Mouse (Mus musculus): ENCODE results near the gene Hepacam.

DNA sequence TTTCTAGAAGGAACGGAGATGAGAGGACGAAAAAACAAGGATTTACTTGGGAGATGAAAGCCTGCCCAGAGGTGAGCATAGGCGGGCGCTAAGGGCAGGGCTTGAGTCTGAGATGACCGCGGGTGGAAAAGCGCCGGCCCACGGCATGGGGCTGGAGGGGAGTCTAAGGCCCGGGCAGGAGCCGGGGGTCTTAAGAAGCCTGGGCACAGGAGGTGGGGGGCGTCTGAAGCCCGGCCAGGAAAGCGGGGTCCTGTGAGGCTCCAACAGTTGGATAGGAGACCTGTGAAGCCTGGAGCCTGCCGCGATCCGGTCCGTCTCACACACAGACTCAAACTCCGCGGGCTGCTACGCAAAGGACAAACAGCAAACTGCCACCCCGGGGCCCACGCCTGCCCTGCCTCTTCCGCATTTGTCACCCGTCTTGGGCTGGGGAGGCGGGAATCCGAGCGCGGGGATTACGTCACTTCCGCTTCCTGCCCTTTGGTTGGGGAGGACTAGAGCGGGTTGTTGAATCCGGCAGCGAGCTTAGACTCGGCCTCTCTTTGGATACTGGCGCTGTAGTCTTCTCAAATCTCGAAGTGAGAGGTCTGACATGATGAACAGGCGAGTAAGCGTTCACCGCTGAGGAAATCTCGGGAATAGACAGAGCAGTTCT lies 19.0 kb upstream of the Hepacam start, which contains the start of gene Ccdc15:
- TF ChIP-seq JUND (conservative IDR thresholded peaks at IDR 0.05; ENCODE audit: low read depth, low read length) = peak; percentile 80
- TF ChIP-seq POLR2A (IDR thresholded peaks at IDR 0.05; ENCODE audit: low read depth, low read length) = peak; percentile 98
- no peak for TF ChIP-seq GABPA (IDR thresholded peaks at IDR 0.05; ENCODE audit: insufficient replicate concordance, low read depth, low read length)
- TF ChIP-seq SIN3A (IDR thresholded peaks at IDR 0.05; ENCODE audit: low read length) = peak; percentile 90
- no peak for TF ChIP-seq ZNF384 (IDR thresholded peaks at IDR 0.05; ENCODE audit: low read depth, low read length)
- TF ChIP-seq POLR2AphosphoS2 (IDR thresholded peaks at IDR 0.05; ENCODE audit: low read depth, low read length) = peak; percentile 73; the same call in 1 of the 2 replicates
- no peak for TF ChIP-seq BHLHE40 (IDR thresholded peaks at IDR 0.05; ENCODE audit: low read depth, low read length)
- peak; percentile 99 for TF ChIP-seq ELF1 (IDR thresholded peaks at IDR 0.05; ENCODE audit: low read depth, low read length)
- TF ChIP-seq NRF1 (IDR thresholded peaks at IDR 0.05; ENCODE audit: low read depth, low read length) = no peak; the same call in 1 of the 2 replicates
- TF ChIP-seq CTCF (conservative IDR thresholded peaks at IDR 0.05 in 1 of 2, IDR thresholded peaks at IDR 0.05 in 1 of 2; ENCODE audit: low read depth in 2 of 2, low read length in 2 of 2) = no peak
- no peak for TF ChIP-seq CHD2 (IDR thresholded peaks at IDR 0.05; ENCODE audit: low read length)
- TF ChIP-seq IRF4 (IDR thresholded peaks at IDR 0.05; ENCODE audit: low read depth, low read length) = no peak
- no peak for TF ChIP-seq SMC3 (IDR thresholded peaks at IDR 0.05; ENCODE audit: low read depth, low read length)

Measured in CH12.LX (cell line).